In the genomic region with DNA sequence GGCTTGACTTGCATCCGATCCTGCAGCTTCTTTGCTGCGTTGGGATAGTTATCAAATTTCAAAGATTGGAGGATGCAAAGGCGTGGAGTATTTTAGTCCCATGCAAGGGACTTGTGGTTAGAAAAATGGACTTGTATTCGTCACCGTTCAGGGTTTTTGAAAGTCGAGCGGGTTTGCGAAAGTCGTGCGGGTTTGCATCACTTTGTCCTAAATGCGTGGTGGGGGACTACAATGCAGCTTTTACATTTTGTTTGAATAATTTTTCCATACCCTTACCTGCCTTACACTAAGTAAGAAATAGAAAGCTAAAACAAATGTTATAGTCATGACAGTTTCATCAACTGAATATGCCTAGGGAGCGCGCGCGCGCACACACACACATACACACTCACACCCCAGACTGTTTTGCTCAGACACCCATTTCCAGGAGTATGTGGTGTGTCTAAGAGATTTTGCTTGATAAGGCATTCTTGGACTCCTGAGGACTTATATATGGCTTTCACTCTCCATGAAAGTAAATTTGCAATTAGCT, we compare ENCODE assay signal across 8 mouse cellular contexts. TPM values are rescaled to one million over a fixed set of nuclear protein-coding genes. Genes with fewer than 3 reads are reported as not detected.
A peak's percentile ranks its signal among the peaks of the same experiment; 100 is the strongest.
DNase-seq lines count a peak whose midpoint lies in the region; ATAC-seq lines count a peak whose summit lies in the region.

No protein-coding gene starts in this region.

- H3K9ac ChIP-seq in limb, embryonic 15.5 days = peak overlapping the region; percentile 96

- no peaks in the 10 kb centered on the region for H3K4me1 ChIP-seq in limb, embryonic 15.5 days

- DNase-seq in cerebellum, adult 9-10 months = peak; percentile 34
- DNase-seq in cerebellum, adult 11-12 months = no peak
- peak; percentile 38 for DNase-seq in thymus, postnatal 0 days (ENCODE audit: low spot score)
- no peak for DNase-seq in thymus, adult 18-20 months
- peak; percentile 8 for DNase-seq in fibroblast of lung, adult 2 months (ENCODE audit: low read depth)
- DNase-seq in retina, adult 2 months (ENCODE audit: low read depth, low spot score) = peak; percentile 0
- no peak for DNase-seq in frontal cortex, postnatal 36 days (ENCODE audit: low spot score in 2 of 2)

- peak overlapping the region; percentile 82 for H3K27ac ChIP-seq in limb, embryonic 15.5 days

- peak overlapping the region; percentile 97 for H3K4me3 ChIP-seq in limb, embryonic 15.5 days

- no peaks in the 10 kb centered on the region for H3K9me3 ChIP-seq in limb, embryonic 15.5 days

- H3K27me3 ChIP-seq in limb, embryonic 15.5 days = no peaks in the 10 kb centered on the region

- no peak for ATAC-seq in limb, embryonic 15.5 days (ENCODE audit: insufficient number of reproducible peaks, low FRiP score, low TSS enrichment, low read depth)

- 9% methylated on average over 16 of the region's 16 CpGs for WGBS in limb, embryonic 15.5 days

- peak overlapping the region; percentile 53 for H3K4me2 ChIP-seq in limb, embryonic 15.5 days

- H3K36me3 ChIP-seq in limb, embryonic 15.5 days = peaks cover 15% of the 10 kb centered on the region

RNA-seq across cellular contexts. Expression of a gene that starts 0.7 kb away (rescaled TPM):
- polyA plus RNA-seq in thymus, postnatal 0 days (2015; fragmentation: Nextera tagmentation; extraction: Ambion mirVana) = 26.3 and 30.3 TPM in 2 replicates
- polyA plus RNA-seq in limb, embryonic 15.5 days (2015; fragmentation: Nextera tagmentation; extraction: Ambion mirVana) = 35.1 and 43.9 TPM in 2 replicates

RNA-seq across cellular contexts. Expression of a gene that starts 15.0 kb away (rescaled TPM):
- polyA plus RNA-seq in thymus, postnatal 0 days (2015; fragmentation: Nextera tagmentation; extraction: Ambion mirVana) = 0.27 TPM in 1 of 2 replicates, not detected in the other
- 0.44 and 2.8 TPM in 2 replicates for polyA plus RNA-seq in limb, embryonic 15.5 days (2015; fragmentation: Nextera tagmentation; extraction: Ambion mirVana)

RNA-seq across cellular contexts. Expression of a gene that starts 34.7 kb away (rescaled TPM):
- polyA plus RNA-seq in thymus, postnatal 0 days (2015; fragmentation: Nextera tagmentation; extraction: Ambion mirVana) = 75.9 and 84.8 TPM in 2 replicates
- polyA plus RNA-seq in limb, embryonic 15.5 days (2015; fragmentation: Nextera tagmentation; extraction: Ambion mirVana) = 43.7 and 44.0 TPM in 2 replicates

Comparison
In these comparisons a context has a peak if more than half of its experiments do, and no peak if none do; other contexts are left out.
1. DNase-seq: peak in cerebellum, adult 9-10 months (single experiment), thymus, postnatal 0 days (single experiment), fibroblast of lung, adult 2 months (single experiment) and retina, adult 2 months (single experiment); none in cerebellum, adult 11-12 months (single experiment), thymus, adult 18-20 months (0 of 2) and frontal cortex, postnatal 36 days (0 of 2).